ENCODE assay signal across 8 mouse cellular contexts in genomic region chr1:166160569-166161445, GRCm38 (mm10). TPM values are rescaled to one million over a fixed set of nuclear protein-coding genes. Genes with fewer than 3 reads are reported as not detected.
DNase-seq lines count a peak whose midpoint lies in the region; ATAC-seq and TF ChIP-seq lines count a peak whose summit lies in the region.

No protein-coding gene starts in this region.

- peak; percentile 87 for TF ChIP-seq CTCF in liver, embryonic 14.5 days (IDR thresholded peaks at IDR 0.05; ENCODE audit: low read depth)

- peak; percentile 53 for ATAC-seq in embryonic facial prominence, embryonic 11.5 days (replicated peaks; ENCODE audit: insufficient number of reproducible peaks, low FRiP score, low TSS enrichment, low read depth)
- no peak for ATAC-seq in heart, embryonic 11.5 days (replicated peaks; ENCODE audit: insufficient number of reproducible peaks, low FRiP score, low TSS enrichment)
- ATAC-seq in liver, embryonic 14.5 days (ENCODE audit: insufficient read depth), result no peak
- ATAC-seq in neural tube, embryonic 14.5 days (ENCODE audit: low read depth), result peak; percentile 78

- H3K4me1 ChIP-seq in embryonic facial prominence, embryonic 11.5 days (ENCODE audit: control insufficient read depth, insufficient read depth, low read length), result no peaks in the 10 kb centered on the region
- H3K4me1 ChIP-seq in heart, embryonic 11.5 days (ENCODE audit: control insufficient read depth, insufficient read depth, low read length), result no peaks in the 10 kb centered on the region
- no peaks in the 10 kb centered on the region for H3K4me1 ChIP-seq in liver, embryonic 14.5 days (replicated peaks; ENCODE audit: control insufficient read depth in 2 of 2, insufficient read depth in 2 of 2, low read length in 1 of 2)
- H3K4me1 ChIP-seq in neural tube, embryonic 14.5 days (ENCODE audit: control insufficient read depth, insufficient read depth, low read length), result no peaks in the 10 kb centered on the region

- no peak overlapping the region for H3K27ac ChIP-seq in embryonic facial prominence, embryonic 11.5 days (replicated peaks; ENCODE audit: low read depth, low read length)
- no peak overlapping the region for H3K27ac ChIP-seq in heart, embryonic 11.5 days (ENCODE audit: low read depth, low read length)
- H3K27ac ChIP-seq in liver, embryonic 14.5 days, result no peak overlapping the region
- H3K27ac ChIP-seq in neural tube, embryonic 14.5 days (ENCODE audit: low read depth, low read length), result no peak overlapping the region

- no peak overlapping the region for H3K4me3 ChIP-seq in embryonic facial prominence, embryonic 11.5 days (ENCODE audit: low read depth, low read length)
- 0 out of 2 replicates have a peak overlapping the region, but pooled peaks have one; percentile 16 for H3K4me3 ChIP-seq in heart, embryonic 11.5 days (ENCODE audit: low read depth, low read length)
- H3K4me3 ChIP-seq in liver, embryonic 14.5 days (ENCODE audit: insufficient read depth in 1 of 2, low read depth in 2 of 2, low read length in 2 of 2), result no peak overlapping the region
- H3K4me3 ChIP-seq in neural tube, embryonic 14.5 days (ENCODE audit: low read depth, low read length), result no peak overlapping the region

- no peak for TF ChIP-seq EP300 in liver, embryonic 14.5 days (IDR thresholded peaks at IDR 0.05; ENCODE audit: low read depth)

- DNase-seq in CD4-positive, CD25-positive, alpha-beta regulatory T cell, adult 2 months (ENCODE audit: low read depth, low spot score), result peak; percentile 79
- DNase-seq in adrenal gland, postnatal 36 days, result peak; percentile 77 to 78
- peak; percentile 89 for DNase-seq in embryonic facial prominence, embryonic 11.5 days (ENCODE audit: low spot score)
- DNase-seq in kidney, adult 9 months, result peak; percentile 58
- peak in 2 of 3 experiments; percentile 10 to 24 for DNase-seq in liver, embryonic 14.5 days (ENCODE audit: low read depth in 3 of 3, low spot score in 3 of 3)
- DNase-seq in thymus, postnatal 10 days (ENCODE audit: low spot score in 2 of 2), result peak; percentile 20 to 56

- no peaks in the 10 kb centered on the region; the same call in none of the 2 replicates for H3K27me3 ChIP-seq in embryonic facial prominence, embryonic 11.5 days (ENCODE audit: control insufficient read depth, insufficient read depth, low read length)
- peaks cover 20% of the 10 kb centered on the region for H3K27me3 ChIP-seq in heart, embryonic 11.5 days (ENCODE audit: control insufficient read depth, insufficient read depth, low read length)
- H3K27me3 ChIP-seq in liver, embryonic 14.5 days (ENCODE audit: control insufficient read depth, insufficient read depth, low read length), result peaks cover 4% of the 10 kb centered on the region
- H3K27me3 ChIP-seq in neural tube, embryonic 14.5 days (ENCODE audit: control insufficient read depth, insufficient read depth, low read length), result no peaks in the 10 kb centered on the region

- 17% methylated on average over 24 of the region's 24 CpGs for WGBS in embryonic facial prominence, embryonic 11.5 days
- 15% methylated on average over 24 of the region's 24 CpGs for WGBS in heart, embryonic 11.5 days (ENCODE audit: insufficient replicate concordance)
- 12% methylated on average over 24 of the region's 24 CpGs for WGBS in liver, embryonic 14.5 days (ENCODE audit: insufficient replicate concordance)
- WGBS in neural tube, embryonic 14.5 days, result 20% methylated on average over 24 of the region's 24 CpGs

- peak overlapping the region; percentile 29; the same call in 1 of the 2 replicates for H3K4me2 ChIP-seq in embryonic facial prominence, embryonic 11.5 days (ENCODE audit: low read depth, low read length)
- peak overlapping the region; percentile 48 for H3K4me2 ChIP-seq in heart, embryonic 11.5 days
- no peak overlapping the region for H3K4me2 ChIP-seq in liver, embryonic 14.5 days (ENCODE audit: low read depth)
- H3K4me2 ChIP-seq in neural tube, embryonic 14.5 days (ENCODE audit: low read depth, low read length), result peak overlapping the region; percentile 48

- no peaks in the 10 kb centered on the region for H3K9me3 ChIP-seq in embryonic facial prominence, embryonic 11.5 days (replicated peaks; ENCODE audit: control insufficient read depth, low read length)
- H3K9me3 ChIP-seq in heart, embryonic 11.5 days (replicated peaks; ENCODE audit: control insufficient read depth, low read length), result no peaks in the 10 kb centered on the region
- no peaks in the 10 kb centered on the region for H3K9me3 ChIP-seq in liver, embryonic 14.5 days (ENCODE audit: control insufficient read depth, low read length)
- no peaks in the 10 kb centered on the region for H3K9me3 ChIP-seq in neural tube, embryonic 14.5 days (ENCODE audit: control insufficient read depth, low read length)

- H3K36me3 ChIP-seq in embryonic facial prominence, embryonic 11.5 days (replicated peaks; ENCODE audit: control insufficient read depth, insufficient read depth, low read depth, low read length), result no peaks in the 10 kb centered on the region
- H3K36me3 ChIP-seq in heart, embryonic 11.5 days (ENCODE audit: control insufficient read depth, insufficient read depth, low read length), result no peaks in the 10 kb centered on the region
- H3K36me3 ChIP-seq in liver, embryonic 14.5 days (replicated peaks; ENCODE audit: control insufficient read depth, insufficient read depth, low read depth), result no peaks in the 10 kb centered on the region
- H3K36me3 ChIP-seq in neural tube, embryonic 14.5 days (ENCODE audit: control insufficient read depth, insufficient read depth, low read length), result no peaks in the 10 kb centered on the region

- no peak overlapping the region for H3K9ac ChIP-seq in embryonic facial prominence, embryonic 11.5 days (replicated peaks; ENCODE audit: low read length)
- no peak overlapping the region for H3K9ac ChIP-seq in heart, embryonic 11.5 days (ENCODE audit: low read depth, low read length)
- no peak overlapping the region for H3K9ac ChIP-seq in liver, embryonic 14.5 days (replicated peaks)
- no peak overlapping the region for H3K9ac ChIP-seq in neural tube, embryonic 14.5 days (replicated peaks; ENCODE audit: low read depth, low read length)

RNA-seq across cellular contexts. Expression of gene Gpa33, which starts 30.8 kb away (rescaled TPM):
- under 1 TPM; 0.10 to 0.23 TPM for total RNA-seq in adrenal gland, postnatal 36 days (2021)
- polyA plus RNA-seq in embryonic facial prominence, embryonic 11.5 days (2014; fragmentation: Nextera tagmentation; extraction: Ambion mirVana), result 0.10 and 0.34 TPM in 2 replicates
- 0.15 TPM in 1 of 2 replicates, not detected in the other for polyA plus RNA-seq in heart, embryonic 11.5 days (2014; fragmentation: Nextera tagmentation; extraction: Ambion mirVana)
- polyA plus RNA-seq in liver, embryonic 14.5 days (2012; rRNA removed), result 0.01 and 0.12 TPM in 2 replicates
- not detected in 2 replicates for polyA plus RNA-seq in liver, embryonic 14.5 days (2014; fragmentation: Nextera tagmentation; extraction: Ambion mirVana)
- polyA plus RNA-seq in neural tube, embryonic 14.5 days (2014; fragmentation: Nextera tagmentation; extraction: Ambion mirVana), result not detected in 2 replicates

RNA-seq across cellular contexts. Expression of gene Dusp27, which starts 33.1 kb away (rescaled TPM):
- total RNA-seq in adrenal gland, postnatal 36 days (2021), result under 1 TPM; 0.07 to 0.10 TPM
- polyA plus RNA-seq in embryonic facial prominence, embryonic 11.5 days (2014; fragmentation: Nextera tagmentation; extraction: Ambion mirVana), result 1.7 and 2.2 TPM in 2 replicates
- 32.2 and 45.4 TPM in 2 replicates for polyA plus RNA-seq in heart, embryonic 11.5 days (2014; fragmentation: Nextera tagmentation; extraction: Ambion mirVana)
- 0.02 and 0.03 TPM in 2 replicates for polyA plus RNA-seq in liver, embryonic 14.5 days (2012; rRNA removed)
- 0.08 TPM in 1 of 2 replicates, not detected in the other for polyA plus RNA-seq in liver, embryonic 14.5 days (2014; fragmentation: Nextera tagmentation; extraction: Ambion mirVana)
- polyA plus RNA-seq in neural tube, embryonic 14.5 days (2014; fragmentation: Nextera tagmentation; extraction: Ambion mirVana), result 0.54 and 1.6 TPM in 2 replicates

Comparison
In these comparisons a context has a peak if more than half of its experiments do, and no peak if none do; other contexts are left out.
1. DNase-seq: peak in every context shown above with its lines; median percentile 89 in embryonic facial prominence, embryonic 11.5 days; 79 in CD4-positive, CD25-positive, alpha-beta regulatory T cell, adult 2 months; 78 in adrenal gland, postnatal 36 days; 58 in kidney, adult 9 months; 38 in thymus, postnatal 10 days; 17 in liver, embryonic 14.5 days.
2. ATAC-seq: peak in embryonic facial prominence, embryonic 11.5 days (single experiment) and neural tube, embryonic 14.5 days (single experiment); none in heart, embryonic 11.5 days (single experiment) and liver, embryonic 14.5 days (single experiment).
3. RNA of gene Dusp27, which starts 33.1 kb away (polyA plus RNA-seq): 32.2 to 45.4 TPM in heart, embryonic 11.5 days; 1.7 to 2.2 TPM in embryonic facial prominence, embryonic 11.5 days, 0.54 to 1.6 TPM in neural tube, embryonic 14.5 days and 0.02 to 0.08 TPM in liver, embryonic 14.5 days; every median in the first group is over 10 times any median in the second.